Mouse (Mus musculus) midbrain, embryonic 16.5 days (tissue): ENCODE measurements around the gene Pskh1. TPM values are rescaled to one million over a fixed set of nuclear protein-coding genes. Genes with fewer than 3 reads are reported as not detected.

Experiments
- ATAC-seq: fragments of 200-750 bp; cut with Nextera tagmentation; 2 replicates; pipeline ENCODE4 v1.8.0; 2017; ENCODE audit warnings: moderate TSS enrichment
- H3K27ac ChIP-seq: fragments of 300-500 bp; sonication (generic); 2 replicates; pipeline ENCODE4 v1.5.1; 2014; ENCODE audit warnings: mild to moderate bottlenecking, low read length, mixed read lengths
- H3K27me3 ChIP-seq: fragments of 300-500 bp; sonication (generic); 2 replicates; pipeline ENCODE4 v1.6.1; 2014; ENCODE audit warnings: low read depth, low read length, mixed read lengths; ENCODE audit not compliant: control insufficient read depth, insufficient read depth
- H3K36me3 ChIP-seq: fragments of 300-500 bp; sonication (generic); 2 replicates; pipeline ENCODE4 v1.6.1; 2014; ENCODE audit warnings: mild to moderate bottlenecking, low read length, moderate library complexity, mixed read lengths; ENCODE audit not compliant: control insufficient read depth, insufficient read depth
- H3K4me1 ChIP-seq: fragments of 300-500 bp; sonication (generic); 2 replicates; pipeline ENCODE4 v1.6.1; 2014; ENCODE audit warnings: mild to moderate bottlenecking, low read length, mixed read lengths; ENCODE audit not compliant: control insufficient read depth, insufficient read depth
- H3K4me2 ChIP-seq: fragments of 300-500 bp; sonication (generic); 2 replicates; pipeline ENCODE4 v1.6.1; 2014; ENCODE audit warnings: mild to moderate bottlenecking, low read length, mixed read lengths
- H3K4me3 ChIP-seq: fragments of 300-500 bp; sonication (generic); 2 replicates; pipeline ENCODE4 v1.5.1; 2014; ENCODE audit warnings: low read depth, mild to moderate bottlenecking, low read length, moderate library complexity, mixed read lengths
- H3K9ac ChIP-seq: fragments of 300-500 bp; sonication (generic); 2 replicates; pipeline ENCODE4 v1.6.1; 2014; ENCODE audit warnings: low read depth, low read length, mixed read lengths
- H3K9me3 ChIP-seq: fragments of 300-500 bp; sonication (generic); replicated peaks from 2 replicates; pipeline ENCODE4 v1.6.1; 2014; ENCODE audit warnings: mild to moderate bottlenecking, low read length, mixed read lengths; ENCODE audit not compliant: control insufficient read depth, poor library complexity, severe bottlenecking
- WGBS: fragments of 180-500 bp; shearing (Covaris S2); extraction: QIAGEN DNeasy Blood & Tissue Kit; methylation state at CpG from one replicate; pipeline ENCODE4 v1.1.7; 2014; 5-methylcytosine and 5-hydroxymethylcytosine counted together
- polyA plus RNA-seq: library from polyadenylated mRNA; unstranded; fragments of >200 nt; fragmentation: Nextera tagmentation; extraction: Ambion mirVana; gene quantifications from 2 replicates; pipeline ENCODE4 v1.2.1, GENCODE M21; 2015

The Pskh1 gene
- polyA plus RNA-seq, 1 experiment from 2014 or later = 10.6 TPM

DNA sequence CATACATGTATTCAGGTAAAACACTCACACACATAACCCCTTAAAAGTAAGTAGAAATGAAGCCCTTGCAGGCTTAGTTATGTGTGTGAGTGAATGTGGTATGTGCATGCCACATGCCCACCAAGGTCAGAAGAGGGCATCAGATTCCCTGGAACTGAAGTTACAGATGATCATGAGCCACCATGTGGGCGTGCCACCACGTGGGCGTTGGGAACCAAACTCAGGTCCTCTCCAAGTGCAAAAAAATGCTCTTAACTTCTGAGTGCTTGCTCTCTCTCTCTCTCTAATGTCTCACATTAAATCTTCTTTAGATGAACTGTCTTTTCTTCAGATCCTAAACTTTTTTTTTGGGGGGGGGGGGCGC, 38.0 kb downstream of the Pskh1 start, which contains the start of gene Psmb10:
Gene Psmb10 (minus strand): TSS at position 139 of the 364 bp plus-strand sequence.
- Histone ChIP-seq H3K27me3 (no peaks in the 10 kb centered on the region), H3K4me3 (peak within 1 kb of the TSS; percentile 63), H3K9ac (peak within 1 kb of the TSS; percentile 85), H3K4me1 (peaks cover 14% of the 10 kb centered on the region), H3K36me3 (no peaks in the 10 kb centered on the region), H3K27ac (peak within 1 kb of the TSS; percentile 92), H3K4me2 (peak within 1 kb of the TSS; percentile 95), H3K9me3 (no peaks in the 10 kb centered on the region)
- WGBS = 30% methylated on average over 4 of the region's 4 CpGs
- no peak for ATAC-seq

GRCm38 (mm10) chr8:105942026-105942425, 41.8 kb downstream of the Pskh1 start:
- 94% methylated on average over 11 of the region's 11 CpGs for WGBS
- no peaks in the 10 kb centered on the region for H3K9me3 ChIP-seq
- no peak overlapping the region for H3K9ac ChIP-seq
- no peak overlapping the region for H3K4me3 ChIP-seq
- no peak overlapping the region for H3K27ac ChIP-seq
- H3K27me3 ChIP-seq = no peaks in the 10 kb centered on the region
- no peaks in the 10 kb centered on the region for H3K36me3 ChIP-seq
- no peak for ATAC-seq
- H3K4me1 ChIP-seq = peaks cover 5% of the 10 kb centered on the region
- no peak overlapping the region for H3K4me2 ChIP-seq

DNA sequence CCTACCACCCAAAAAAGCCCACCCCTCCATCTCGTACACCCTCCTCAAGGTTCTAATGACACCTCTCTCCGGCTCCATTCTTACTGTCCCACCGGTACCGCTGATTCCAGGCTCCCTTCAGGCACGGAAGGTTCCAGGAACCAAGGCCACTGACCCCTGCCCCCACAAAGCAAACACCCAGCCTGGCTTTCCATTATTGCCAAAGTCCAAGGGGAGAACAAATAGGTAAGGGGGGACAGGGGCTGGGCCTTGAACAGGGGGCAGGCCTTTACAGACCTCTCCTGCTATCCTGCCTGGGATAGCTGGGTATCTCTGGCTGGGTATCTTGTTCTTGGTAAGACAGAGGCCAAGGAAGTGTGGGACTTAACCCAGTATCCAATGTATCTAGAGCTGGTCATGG, 42.3 kb downstream of the Pskh1 start:
- H3K27me3 ChIP-seq = no peaks in the 10 kb centered on the region
- H3K27ac ChIP-seq = no peak overlapping the region
- WGBS = 96% methylated on average over 5 of the region's 5 CpGs

DNA sequence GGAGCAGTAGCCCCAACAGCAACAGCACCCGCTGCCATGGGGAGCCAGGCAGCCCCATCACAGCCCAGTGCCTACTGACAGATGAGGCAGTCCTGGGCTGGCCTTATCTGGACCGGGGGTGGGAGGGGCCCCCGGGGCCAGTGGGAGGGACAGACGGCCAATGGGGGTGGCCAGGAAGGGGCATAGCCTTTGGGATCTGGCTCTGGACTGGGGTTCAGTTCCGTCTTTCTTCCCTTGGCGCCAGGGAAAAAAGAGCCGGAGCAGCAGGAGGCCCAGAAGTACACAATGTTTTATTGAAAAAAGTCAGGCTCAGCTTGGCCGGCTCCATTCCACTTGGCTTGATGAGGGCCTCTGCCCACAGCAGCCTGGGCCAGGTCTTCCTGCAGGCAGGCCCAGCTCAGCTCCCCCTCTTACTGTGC, 43.1 kb downstream of the Pskh1 start, which contains the start of gene Lcat:
Gene Lcat (minus strand): TSS at position 62 of the 419 bp plus-strand sequence.
- Histone ChIP-seq H3K9ac (no peak within 1 kb of the TSS), H3K27ac (no peak within 1 kb of the TSS; the same call in 1 of the 2 replicates), H3K4me3 (no peak within 1 kb of the TSS), H3K4me1 (peaks cover 1% of the 10 kb centered on the region; the same call in 1 of the 2 replicates), H3K4me2 (no peak within 1 kb of the TSS), H3K27me3 (no peaks in the 10 kb centered on the region), H3K9me3 (no peaks in the 10 kb centered on the region), H3K36me3 (no peaks in the 10 kb centered on the region)
- ATAC-seq = peak; percentile 53; the same call in 1 of the 2 replicates
- WGBS = 53% methylated on average over 7 of the region's 8 CpGs

More for the DNA sequence above, 42.3 kb downstream of the Pskh1 start:
- Histone ChIP-seq H3K4me1 (peaks cover 5% of the 10 kb centered on the region), H3K9ac (no peak overlapping the region), H3K4me3 (no peak overlapping the region), H3K36me3 (no peaks in the 10 kb centered on the region), H3K4me2 (no peak overlapping the region), H3K9me3 (no peaks in the 10 kb centered on the region)
- ATAC-seq = no peak

DNA sequence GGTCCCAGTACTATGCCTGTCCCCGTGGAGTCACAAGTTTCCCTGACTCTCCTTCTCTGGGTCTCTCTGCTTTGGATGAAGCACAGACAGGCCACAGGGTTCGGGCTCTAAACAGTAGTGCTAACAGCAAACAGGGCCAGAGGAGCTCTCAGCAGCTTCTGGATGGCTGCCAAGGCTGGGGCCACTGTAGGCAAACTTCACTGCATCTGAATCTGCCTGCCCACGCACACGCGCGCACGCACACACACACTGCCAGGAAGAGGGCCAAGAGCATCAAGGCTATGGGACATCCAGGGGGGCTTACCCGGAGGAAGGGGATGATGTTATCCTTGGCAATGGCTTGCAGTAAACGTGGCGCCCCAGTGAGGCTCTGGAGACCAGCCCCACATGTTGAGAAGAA, 49.1 kb downstream of the Pskh1 start:
- Histone ChIP-seq H3K36me3 (no peaks in the 10 kb centered on the region), H3K4me3 (no peak overlapping the region), H3K4me1 (no peaks in the 10 kb centered on the region), H3K9me3 (no peaks in the 10 kb centered on the region), H3K27ac (no peak overlapping the region), H3K4me2 (no peak overlapping the region), H3K27me3 (no peaks in the 10 kb centered on the region), H3K9ac (no peak overlapping the region)
- ATAC-seq = peak; percentile 59
- 69% methylated on average over 10 of the region's 10 CpGs for WGBS

GRCm38 (mm10) chr8:105951057-105951659, 50.9 kb downstream of the Pskh1 start:
- H3K4me1 ChIP-seq = no peaks in the 10 kb centered on the region
- 74% methylated on average over 7 of the region's 7 CpGs for WGBS
- H3K9me3 ChIP-seq = no peaks in the 10 kb centered on the region
- peak overlapping the region; percentile 70 for H3K27ac ChIP-seq
- no peak overlapping the region for H3K4me2 ChIP-seq
- no peaks in the 10 kb centered on the region for H3K27me3 ChIP-seq
- H3K36me3 ChIP-seq = no peaks in the 10 kb centered on the region
- H3K9ac ChIP-seq = no peak overlapping the region
- peak; percentile 83 for ATAC-seq
- no peak overlapping the region for H3K4me3 ChIP-seq

- Histone ChIP-seq H3K4me3 (no peak overlapping the region), H3K36me3 (no peaks in the 10 kb centered on the region), H3K9ac (no peak overlapping the region), H3K27ac (no peak overlapping the region), H3K27me3 (no peaks in the 10 kb centered on the region), H3K4me1 (no peaks in the 10 kb centered on the region), H3K4me2 (no peak overlapping the region), H3K9me3 (no peaks in the 10 kb centered on the region)
- whole genome bisulfite sequencing = 92% methylated on average over 4 of the region's 4 CpGs
- no peak for ATAC-seq
These were observed 56.3 kb downstream of the Pskh1 start for GRCm38 (mm10) chr8:105956556-105956955.

DNA sequence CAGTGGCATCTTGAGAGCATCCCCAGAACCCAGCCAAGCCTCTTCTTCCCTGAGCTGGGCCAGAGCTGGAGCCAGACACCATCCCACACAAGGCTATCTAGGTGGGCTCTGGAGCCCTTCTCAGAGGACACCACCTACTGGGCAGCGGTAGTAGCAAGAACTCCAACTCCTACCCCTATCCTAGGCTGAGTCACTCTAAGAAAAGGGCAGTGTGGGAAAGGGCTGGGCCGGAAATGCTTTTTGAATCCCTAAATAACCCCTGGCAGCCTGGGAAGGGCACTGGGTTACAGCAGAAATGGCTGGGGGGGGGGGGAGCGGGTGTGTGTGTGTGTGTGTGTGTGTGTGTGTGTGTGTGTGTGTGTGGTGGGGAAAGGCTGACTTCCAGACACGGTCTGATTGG, 57.6 kb downstream of the Pskh1 start:
- Histone ChIP-seq H3K9me3 (no peaks in the 10 kb centered on the region), H3K27ac (no peak overlapping the region), H3K4me3 (no peak overlapping the region), H3K27me3 (no peaks in the 10 kb centered on the region), H3K4me2 (no peak overlapping the region), H3K9ac (no peak overlapping the region), H3K4me1 (no peaks in the 10 kb centered on the region), H3K36me3 (no peaks in the 10 kb centered on the region)
- ATAC-seq = no peak
- 65% methylated on average over 3 of the region's 4 CpGs for WGBS

- WGBS = 85% methylated on average over 7 of the region's 7 CpGs
- no peaks in the 10 kb centered on the region for H3K9me3 ChIP-seq
- H3K4me3 ChIP-seq = no peak overlapping the region
- H3K36me3 ChIP-seq = no peaks in the 10 kb centered on the region
- no peaks in the 10 kb centered on the region for H3K4me1 ChIP-seq
- no peaks in the 10 kb centered on the region; the same call in 1 of the 2 replicates for H3K27me3 ChIP-seq
- no peak for ATAC-seq
- no peak overlapping the region for H3K9ac ChIP-seq
- H3K27ac ChIP-seq = no peak overlapping the region
- H3K4me2 ChIP-seq = no peak overlapping the region
These were observed 59.1 kb downstream of the Pskh1 start for GRCm38 (mm10) chr8:105959350-105959749.
